Mouse (Mus musculus): ENCODE measurements around the gene Ldlrap1.

Ldlrap1 gene

GRCm38 (mm10) chr4:134775234-134775944, 7.6 kb upstream of the Ldlrap1 start:
- no peak for DNase-seq (ENCODE audit: low read depth, low spot score)

GRCm38 (mm10) chr4:134774126-134774525, 6.3 kb upstream of the Ldlrap1 start:
- DNase-seq (ENCODE audit: low read depth, low spot score) = no peak

- DNase-seq (ENCODE audit: low read depth, low spot score) = no peak
These were observed 5.2 kb upstream of the Ldlrap1 start for GRCm38 (mm10) chr4:134772805-134773674.

GRCm38 (mm10) chr4:134769891-134770290, 2.1 kb upstream of the Ldlrap1 start:
- DNase-seq (ENCODE audit: low read depth, low spot score) = no peak

GRCm38 (mm10) chr4:134769081-134769811, 1.4 kb upstream of the Ldlrap1 start:
- DNase-seq (ENCODE audit: low read depth, low spot score) = no peak

GRCm38 (mm10) chr4:134768226-134768888, 533 bp upstream of the Ldlrap1 start:
- DNase-seq (ENCODE audit: low read depth, low spot score) = no peak

- DNase-seq (ENCODE audit: low read depth, low spot score) = no peak
These were observed 859 bp downstream of the Ldlrap1 start for GRCm38 (mm10) chr4:134766904-134767425.

- DNase-seq (ENCODE audit: low read depth, low spot score) = no peak
These were observed 1.5 kb downstream of the Ldlrap1 start for GRCm38 (mm10) chr4:134766277-134766676.

- DNase-seq (ENCODE audit: low read depth, low spot score) = peak; percentile 36
These were observed 3.5 kb downstream of the Ldlrap1 start for GRCm38 (mm10) chr4:134764333-134764732.

GRCm38 (mm10) chr4:134762360-134762759, 5.5 kb downstream of the Ldlrap1 start:
- no peak for DNase-seq (ENCODE audit: low read depth, low spot score)

- DNase-seq (ENCODE audit: low read depth, low spot score) = no peak
These were observed 7.0 kb downstream of the Ldlrap1 start for GRCm38 (mm10) chr4:134760793-134761201.

GRCm38 (mm10) chr4:134760281-134760680, 7.5 kb downstream of the Ldlrap1 start:
- DNase-seq (ENCODE audit: low read depth, low spot score) = peak; percentile 60

GRCm38 (mm10) chr4:134759564-134759963, 8.3 kb downstream of the Ldlrap1 start:
- peak; percentile 62 for DNase-seq (ENCODE audit: low read depth, low spot score)

GRCm38 (mm10) chr4:134758922-134759321, 8.9 kb downstream of the Ldlrap1 start:
- no peak for DNase-seq (ENCODE audit: low read depth, low spot score)

GRCm38 (mm10) chr4:134758367-134758766, 9.5 kb downstream of the Ldlrap1 start:
- no peak for DNase-seq (ENCODE audit: low read depth, low spot score)

- no peak for DNase-seq (ENCODE audit: low read depth, low spot score)
These were observed 10.9 kb downstream of the Ldlrap1 start for GRCm38 (mm10) chr4:134756953-134757352.

- no peak for DNase-seq (ENCODE audit: low read depth, low spot score)
These were observed 12.9 kb downstream of the Ldlrap1 start for GRCm38 (mm10) chr4:134754941-134755340.

GRCm38 (mm10) chr4:134754371-134754770, 13.5 kb downstream of the Ldlrap1 start:
- no peak for DNase-seq (ENCODE audit: low read depth, low spot score)

- no peak for DNase-seq (ENCODE audit: low read depth, low spot score)
These were observed 14.1 kb downstream of the Ldlrap1 start for GRCm38 (mm10) chr4:134753516-134754261.

GRCm38 (mm10) chr4:134752911-134753426, 14.9 kb downstream of the Ldlrap1 start:
- DNase-seq (ENCODE audit: low read depth, low spot score) = no peak

Data from c-Kit-negative CD71-positive TER-119-positive erythroid progenitor cells, embryonic 14.5 days (primary cell).